Mouse (Mus musculus) neural tube, embryonic 11.5 days (tissue): ENCODE measurements around the gene Ankrd45. TPM values are rescaled to one million over a fixed set of nuclear protein-coding genes. Genes with fewer than 3 reads are reported as not detected.

ENCODE experiments used
- ATAC-seq: fragments of 200-750 bp; cut with Nextera tagmentation; 2 replicates; pipeline ENCODE4 v1.8.0; 2017; ENCODE audit warnings: moderate number of reproducible peaks, mild to moderate bottlenecking, moderate TSS enrichment, moderate library complexity; ENCODE audit not compliant: insufficient read depth, low FRiP score, low TSS enrichment
- DNase-seq: peaks from one replicate; pipeline ENCODE4 v3.0.0-alpha.2; 2015; ENCODE audit warnings: low spot score
- H3K27ac ChIP-seq: fragments of 300-500 bp; sonication (generic); 2 replicates; pipeline ENCODE4 v1.5.1; 2014; ENCODE audit warnings: low read depth, mild to moderate bottlenecking, low read length
- H3K27me3 ChIP-seq: fragments of 300-500 bp; sonication (generic); 2 replicates; pipeline ENCODE4 v1.6.1; 2014; ENCODE audit warnings: mild to moderate bottlenecking, low read length, mixed read lengths; ENCODE audit not compliant: control insufficient read depth, insufficient read depth
- H3K36me3 ChIP-seq: fragments of 300-500 bp; sonication (generic); 2 replicates; pipeline ENCODE4 v1.6.1; 2014; ENCODE audit warnings: mild to moderate bottlenecking, low read length, moderate library complexity, mixed read lengths; ENCODE audit not compliant: control insufficient read depth, insufficient read depth
- H3K4me1 ChIP-seq: fragments of 300-500 bp; sonication (generic); 2 replicates; pipeline ENCODE4 v1.6.1; 2014; ENCODE audit warnings: low read length, mixed read lengths; ENCODE audit not compliant: control insufficient read depth, insufficient read depth
- H3K4me2 ChIP-seq: fragments of 300-500 bp; sonication (generic); 2 replicates; pipeline ENCODE4 v1.6.1; 2014; ENCODE audit warnings: low read depth, mild to moderate bottlenecking, moderate library complexity
- H3K4me3 ChIP-seq: fragments of 300-500 bp; sonication (generic); 2 replicates; pipeline ENCODE4 v1.5.1; 2014; ENCODE audit warnings: low read depth, low read length
- H3K9ac ChIP-seq: fragments of 300-500 bp; sonication (generic); 2 replicates; pipeline ENCODE4 v1.6.1; 2014; ENCODE audit warnings: mild to moderate bottlenecking, low read length
- H3K9me3 ChIP-seq: fragments of 300-500 bp; sonication (generic); 2 replicates; pipeline ENCODE4 v1.6.1; 2016; ENCODE audit warnings: low read length; ENCODE audit not compliant: control insufficient read depth
- WGBS: fragments of 180-500 bp; shearing (Covaris S2); extraction: QIAGEN DNeasy Blood & Tissue Kit; methylation state at CpG from one replicate; pipeline ENCODE4 v1.1.7; 2014; 5-methylcytosine and 5-hydroxymethylcytosine counted together
- polyA plus RNA-seq: library from polyadenylated mRNA; unstranded; fragments of >200 nt; fragmentation: Nextera tagmentation; extraction: Ambion mirVana; gene quantifications from 2 replicates; pipeline ENCODE4 v1.2.1, GENCODE M21; 2014

The Ankrd45 gene
- polyA plus RNA-seq = 3.5 and 5.5 TPM in 2 replicates

DNA sequence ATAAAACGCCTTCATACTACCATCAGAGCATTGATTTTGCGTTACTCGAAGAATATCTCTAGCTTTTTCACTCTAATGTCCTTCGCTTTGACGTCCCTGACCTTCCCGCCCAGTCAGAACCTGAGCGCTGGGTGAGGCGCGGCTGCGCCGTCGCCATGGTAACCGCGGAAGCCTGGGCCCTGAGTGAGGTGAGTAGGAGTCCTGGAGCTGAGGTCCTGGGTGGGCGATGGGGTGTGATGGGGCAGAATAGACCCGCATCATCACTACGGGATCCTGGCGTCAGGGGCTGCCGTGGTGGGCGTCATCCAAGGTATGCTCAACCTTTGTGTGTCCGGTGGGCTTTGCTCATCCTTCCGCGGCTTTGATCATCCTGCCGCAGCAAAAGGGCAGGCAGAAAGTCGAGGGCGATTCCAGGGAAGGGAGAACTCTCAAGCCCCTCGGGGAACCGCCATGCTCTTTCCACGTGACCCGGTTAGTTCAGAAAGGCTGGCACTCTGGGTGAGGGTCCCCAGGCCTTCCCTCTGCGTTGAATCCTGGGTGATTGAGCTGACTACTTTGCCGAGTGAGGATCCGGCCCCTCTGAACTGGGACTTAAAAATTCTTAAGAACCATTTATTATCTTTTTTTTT lies at the start of gene Ankrd45:
Gene Ankrd45 (plus strand): TSS at position 161 of the 629 bp plus-strand sequence.
- H3K9ac ChIP-seq = peak within 1 kb of the TSS; percentile 53
- peak within 1 kb of the TSS; percentile 37 for H3K4me3 ChIP-seq
- no peaks in the 10 kb centered on the region for H3K9me3 ChIP-seq
- no peak within 1 kb of the TSS for H3K27ac ChIP-seq
- DNase-seq (peak; percentile 71), ATAC-seq (peak; percentile 94)
- no peaks in the 10 kb centered on the region for H3K27me3 ChIP-seq
- no peaks in the 10 kb centered on the region for H3K4me1 ChIP-seq
- H3K36me3 ChIP-seq = no peaks in the 10 kb centered on the region
- WGBS = 7% methylated on average over 33 of the region's 33 CpGs
- H3K4me2 ChIP-seq = peak within 1 kb of the TSS; percentile 70

DNA sequence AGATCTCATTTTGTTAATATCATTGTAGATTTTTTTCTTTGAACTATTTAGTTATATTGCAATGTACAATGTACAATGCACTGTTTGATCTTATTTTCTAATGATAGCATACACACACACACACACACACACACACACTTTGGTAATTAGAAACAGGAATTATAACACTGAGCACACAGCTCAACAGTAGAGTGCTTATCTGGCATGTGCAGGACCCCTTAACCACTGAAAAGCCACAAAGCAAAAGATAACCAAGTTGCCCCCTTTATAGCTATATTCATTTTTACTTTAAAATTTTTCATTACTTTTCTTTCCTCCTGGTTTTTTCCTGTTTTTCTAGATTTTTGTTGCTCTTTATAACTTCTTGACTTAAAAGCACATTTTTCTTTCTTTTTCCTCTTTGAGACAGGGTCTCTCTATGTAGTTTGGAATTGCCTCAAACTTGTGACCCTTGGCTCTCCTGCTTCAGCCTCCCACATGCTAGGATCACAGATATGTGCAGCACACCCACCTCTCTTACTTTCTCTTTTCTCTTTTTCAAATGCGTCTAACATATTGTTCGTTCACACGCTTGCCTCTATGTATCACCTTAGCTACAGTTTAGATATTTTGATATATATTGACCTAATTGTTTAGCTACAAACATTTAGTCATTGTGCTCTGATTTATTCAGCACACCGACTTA lies 42.6 kb upstream of the Ankrd45 start:
- Histone ChIP-seq H3K4me3 (no peak overlapping the region), H3K9ac (no peak overlapping the region), H3K4me1 (no peaks in the 10 kb centered on the region), H3K27me3 (no peaks in the 10 kb centered on the region), H3K9me3 (no peaks in the 10 kb centered on the region), H3K4me2 (no peak overlapping the region), H3K27ac (no peak overlapping the region), H3K36me3 (peaks cover 6% of the 10 kb centered on the region)
- DNase-seq = no peak
- no peak for ATAC-seq
- WGBS = 92% methylated on average over 4 of the region's 4 CpGs

DNA sequence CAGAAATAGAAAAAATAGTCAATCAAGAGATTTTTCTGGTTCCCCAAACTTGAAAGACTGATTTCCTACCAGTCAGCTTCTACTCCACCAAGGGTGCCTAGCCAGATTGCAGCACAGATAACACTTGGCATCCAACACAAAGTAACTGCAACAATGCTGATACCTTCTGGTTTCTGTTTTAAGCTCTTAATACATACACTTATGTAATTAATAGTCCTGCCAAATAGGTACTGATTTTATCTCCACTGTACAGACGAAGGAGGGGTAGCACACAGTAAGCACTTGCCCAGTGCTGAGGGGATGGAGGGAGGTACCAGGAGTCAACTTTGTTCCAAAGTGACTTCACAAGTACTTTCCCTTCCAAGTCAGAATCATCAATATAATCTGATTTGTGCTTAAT lies 38.6 kb upstream of the Ankrd45 start:
- DNase-seq (no peak), ATAC-seq (no peak)
- Histone ChIP-seq H3K36me3 (peaks cover 4% of the 10 kb centered on the region; the same call in 1 of the 2 replicates), H3K4me3 (no peak overlapping the region), H3K4me1 (no peaks in the 10 kb centered on the region), H3K27ac (no peak overlapping the region), H3K9me3 (no peaks in the 10 kb centered on the region), H3K4me2 (no peak overlapping the region), H3K27me3 (no peaks in the 10 kb centered on the region), H3K9ac (no peak overlapping the region)
- 79% methylated on average over 1 of the region's 1 CpGs for WGBS

DNA sequence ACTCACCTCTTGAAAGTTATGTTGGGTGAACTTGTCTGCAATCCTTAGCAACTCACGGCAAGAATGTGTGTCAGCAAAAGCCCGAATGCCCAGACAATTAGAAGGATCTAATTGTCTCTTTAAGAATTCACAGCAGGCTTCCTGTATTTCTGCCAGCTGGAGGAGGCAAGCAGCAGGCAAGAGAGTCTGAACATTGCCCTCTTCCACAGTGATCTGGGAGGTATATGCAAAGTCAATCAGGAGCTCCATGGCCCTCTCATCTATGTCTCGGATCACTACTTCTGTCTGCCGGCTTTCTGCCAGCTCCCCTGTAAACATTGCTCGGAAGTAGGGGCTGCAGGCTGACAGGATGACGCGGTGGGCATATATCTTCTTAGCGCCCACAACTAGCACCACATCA lies 33.3 kb upstream of the Ankrd45 start:
- Histone ChIP-seq H3K27me3 (no peaks in the 10 kb centered on the region), H3K9ac (no peak overlapping the region), H3K4me3 (no peak overlapping the region), H3K9me3 (no peaks in the 10 kb centered on the region), H3K4me1 (no peaks in the 10 kb centered on the region), H3K27ac (no peak overlapping the region), H3K4me2 (no peak overlapping the region), H3K36me3 (peaks cover 3% of the 10 kb centered on the region; the same call in 1 of the 2 replicates)
- WGBS = 92% methylated on average over 8 of the region's 8 CpGs
- DNase-seq (no peak), ATAC-seq (no peak)

DNA sequence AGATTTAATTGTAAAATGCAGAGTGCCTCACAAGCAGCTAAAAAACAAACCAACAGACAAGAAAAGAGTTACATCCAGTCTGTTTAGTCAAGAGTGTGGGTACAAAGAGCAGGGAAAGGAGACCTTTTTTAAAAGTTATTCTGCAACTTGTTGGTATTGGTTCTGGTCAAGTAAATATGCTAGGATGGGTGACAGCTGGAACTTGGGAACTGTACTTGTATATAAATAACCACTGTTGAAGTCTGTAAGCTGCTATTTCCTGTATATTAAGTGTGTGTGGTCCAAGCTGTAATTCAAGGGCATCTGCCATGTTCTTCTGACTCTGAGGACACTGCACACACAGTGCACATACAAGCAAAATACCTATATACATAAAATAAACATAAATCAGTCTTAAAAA lies 27.9 kb upstream of the Ankrd45 start:
- H3K4me3 ChIP-seq = no peak overlapping the region
- ATAC-seq = no peak
- no peak for DNase-seq
- H3K4me2 ChIP-seq = no peak overlapping the region
- no peak overlapping the region for H3K9ac ChIP-seq
- no peaks in the 10 kb centered on the region for H3K27me3 ChIP-seq
- no peaks in the 10 kb centered on the region for H3K4me1 ChIP-seq
- H3K27ac ChIP-seq = no peak overlapping the region
- no peaks in the 10 kb centered on the region for H3K9me3 ChIP-seq
- H3K36me3 ChIP-seq = no peaks in the 10 kb centered on the region

DNA sequence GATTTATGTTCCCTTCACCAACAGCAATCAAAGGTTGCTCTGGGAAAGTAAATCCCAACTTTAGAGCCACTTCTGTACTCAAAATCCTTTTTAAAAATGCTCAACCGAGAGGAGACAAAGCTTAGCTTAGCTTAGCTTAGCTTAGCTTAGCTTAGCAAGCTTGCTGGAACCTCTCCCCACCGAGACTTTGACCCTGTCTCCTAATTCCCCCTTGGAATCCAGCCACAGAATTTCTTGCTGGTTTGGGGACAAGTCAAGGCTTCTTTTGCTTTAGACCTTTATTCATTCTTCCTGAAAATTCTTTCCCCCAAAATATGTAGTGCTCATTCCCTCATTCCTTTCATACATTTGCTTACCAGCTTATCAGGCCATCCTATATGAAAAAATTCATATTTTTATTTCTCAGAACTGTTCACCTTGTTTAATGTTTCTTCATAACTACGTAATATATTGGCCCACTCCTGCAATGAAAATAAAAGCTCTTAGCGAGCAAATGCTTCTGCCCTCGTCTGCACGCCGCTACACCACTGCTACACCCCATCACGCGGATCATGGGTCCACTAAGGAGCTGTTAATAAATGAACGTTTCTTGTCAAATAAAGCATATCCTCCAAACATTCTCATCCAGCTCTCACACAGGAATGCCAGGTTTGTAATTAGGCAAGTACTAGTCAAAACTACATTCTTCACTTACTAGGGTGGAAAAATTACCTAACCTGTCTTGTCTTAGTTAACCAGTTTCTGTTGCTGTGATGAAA lies 19.7 kb upstream of the Ankrd45 start:
- no peak for ATAC-seq
- no peaks in the 10 kb centered on the region for H3K4me1 ChIP-seq
- WGBS = 91% methylated on average over 10 of the region's 10 CpGs

DNA sequence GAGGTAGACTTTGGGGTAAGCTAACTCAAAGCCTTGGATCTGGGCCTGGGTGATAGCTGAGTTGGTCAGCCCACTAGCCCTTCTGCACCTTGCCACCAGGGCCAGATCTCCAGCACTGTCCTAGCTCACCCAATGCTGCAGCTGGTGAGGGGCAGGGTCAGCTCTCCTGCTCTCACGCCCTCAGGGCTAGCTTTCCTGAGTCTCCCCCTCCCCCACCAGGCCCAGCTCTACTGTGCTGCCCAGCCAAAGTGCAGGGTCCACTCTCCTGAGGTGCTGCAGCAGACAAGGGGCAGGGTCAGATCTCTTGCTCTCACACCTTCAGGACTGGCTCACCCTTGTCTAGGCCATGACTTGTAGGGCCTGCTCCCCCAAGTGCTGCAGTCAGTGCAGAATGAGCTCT lies 16.0 kb upstream of the Ankrd45 start:
- Histone ChIP-seq H3K4me2 (no peak overlapping the region), H3K36me3 (no peaks in the 10 kb centered on the region), H3K27me3 (no peaks in the 10 kb centered on the region), H3K27ac (no peak overlapping the region), H3K9ac (no peak overlapping the region), H3K4me3 (no peak overlapping the region), H3K9me3 (no peaks in the 10 kb centered on the region), H3K4me1 (peaks cover 4% of the 10 kb centered on the region; the same call in 1 of the 2 replicates)
- 62% methylated on average over 1 of the region's 1 CpGs for WGBS
- no peak for ATAC-seq
- no peak for DNase-seq

More for the DNA sequence above, 19.7 kb upstream of the Ankrd45 start:
- no peaks in the 10 kb centered on the region for H3K9me3 ChIP-seq
- H3K9ac ChIP-seq = no peak overlapping the region
- H3K36me3 ChIP-seq = no peaks in the 10 kb centered on the region
- no peak overlapping the region for H3K4me3 ChIP-seq
- H3K27ac ChIP-seq = no peak overlapping the region
- H3K4me2 ChIP-seq = no peak overlapping the region
- H3K27me3 ChIP-seq = no peaks in the 10 kb centered on the region
- DNase-seq = no peak

DNA sequence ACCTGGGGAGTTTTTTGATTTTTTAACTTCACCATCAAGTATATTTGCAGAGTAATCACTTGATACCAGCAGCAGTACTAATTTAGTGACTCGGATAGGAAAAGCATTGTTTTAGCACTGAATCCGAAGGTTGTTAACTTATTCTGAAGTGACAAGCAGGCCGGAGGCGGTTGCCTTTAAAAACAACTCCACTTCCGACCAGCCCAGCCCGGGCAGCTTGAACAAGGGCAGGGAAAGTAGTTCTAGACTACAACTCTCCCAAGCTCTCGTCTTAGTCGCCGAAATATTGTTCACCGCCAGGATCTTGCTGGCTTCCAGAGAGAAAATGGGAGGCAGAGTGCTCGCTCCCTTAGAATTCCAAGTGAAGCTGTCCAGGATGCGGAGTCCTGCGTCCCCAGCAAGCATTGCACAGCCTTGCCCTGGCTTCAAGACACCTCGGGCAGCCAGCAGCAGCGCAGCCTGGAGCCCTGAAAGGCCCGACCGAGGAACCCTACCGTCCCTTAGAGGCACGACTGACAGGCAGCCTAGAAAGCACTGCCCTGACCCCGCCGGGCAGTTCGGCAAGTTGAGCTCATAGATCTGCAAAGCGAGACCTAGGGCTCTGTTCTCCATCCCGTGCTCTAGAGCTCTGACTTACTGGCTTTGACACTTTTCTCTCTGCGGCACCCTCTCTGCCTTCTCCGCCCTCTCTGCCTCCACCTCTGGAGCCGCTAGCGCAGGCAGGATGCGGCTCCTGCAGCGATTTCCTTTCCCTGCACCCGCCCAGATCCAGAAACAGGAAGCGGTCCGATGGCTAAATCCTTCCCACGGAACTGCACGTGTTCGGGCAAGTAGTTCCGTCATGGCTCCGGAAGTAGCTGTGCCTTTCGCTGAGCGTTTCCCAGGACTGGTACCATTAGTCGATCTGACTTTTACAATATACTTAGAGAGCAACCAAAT lies 11.5 kb upstream of the Ankrd45 start, which contains the start of gene Klhl20:
Gene Klhl20 (minus strand): TSS at position 786 of the 939 bp plus-strand sequence.
- Histone ChIP-seq H3K4me2 (peak within 1 kb of the TSS; percentile 86), H3K4me3 (peak within 1 kb of the TSS; percentile 89), H3K27me3 (no peaks in the 10 kb centered on the region), H3K9ac (peak within 1 kb of the TSS; percentile 93), H3K4me1 (peaks cover 4% of the 10 kb centered on the region; the same call in 1 of the 2 replicates), H3K36me3 (no peaks in the 10 kb centered on the region), H3K27ac (peak within 1 kb of the TSS; percentile 54; the same call in 1 of the 2 replicates), H3K9me3 (no peaks in the 10 kb centered on the region)
- peak; percentile 93 for ATAC-seq
- 3% methylated on average over 41 of the region's 41 CpGs for WGBS
- peak; percentile 95 for DNase-seq
